Mouse (Mus musculus) forebrain, embryonic 16.5 days (tissue): Measurements from ENCODE around the gene Bcl6b. TPM values are rescaled to one million over a fixed set of nuclear protein-coding genes. Genes with fewer than 3 reads are reported as not detected.

Experiments
- microRNA counts: library from miRNA; unstranded; fragments of <30 nt; microRNA quantifications from one replicate; lab custom pipeline; 2016
- microRNA-seq: library from miRNA; unstranded; fragments of <30 nt; microRNA quantifications from one replicate; pipeline ENCODE4, GENCODE M21; 2017
- polyA plus RNA-seq: library from polyadenylated mRNA; unstranded; fragments of >200 nt; fragmentation: Nextera tagmentation; extraction: Ambion mirVana; gene quantifications from 2 replicates; pipeline ENCODE4 v1.2.1, GENCODE M21; 2015

Bcl6b gene
- polyA plus RNA-seq, 1 experiment from 2014 or later = 6.9 TPM

MicroRNAs encoded within 50 kb of the gene (microRNA counts, 519-probe panel; counts per million panel counts)
- microRNA mmu-miR-195 (lab: Ali Mortazavi, UCI) (not detected), microRNA mmu-miR-497 (lab: Ali Mortazavi, UCI) (2,185 counts per million, percentile 43 among the panel's probes with 10 or more counts)

Small RNA genes within 50 kb of the gene (microRNA-seq; reads per million reads assigned to microRNA genes)
- gene Mir195a (695 reads per million, percentile 75 among the genes with 10 or more reads in this experiment), gene Mir497 (not detected), gene Mir497b (not detected)

Other genes with a start within 250 kb of the Bcl6b start
- 19.0 and 24.6 TPM in 2 replicates for gene Ctdnep1, start 248.6 kb downstream of the Bcl6b start, polyA plus RNA-seq
- 166 and 167 TPM in 2 replicates for gene Elp5, start 247.3 kb downstream of the Bcl6b start, polyA plus RNA-seq
- 563 and 565 TPM in 2 replicates for gene Gabarap, start 238.7 kb downstream of the Bcl6b start, polyA plus RNA-seq
- 63.7 and 66.8 TPM in 2 replicates for gene Phf23, start 234.0 kb downstream of the Bcl6b start, polyA plus RNA-seq
- 34.6 and 34.7 TPM in 2 replicates for gene Dvl2, start 229.2 kb downstream of the Bcl6b start, polyA plus RNA-seq
- gene Acadvl, start 214.4 kb downstream of the Bcl6b start, polyA plus RNA-seq = 60.2 and 60.6 TPM in 2 replicates
- gene Dlg4, start 212.9 kb downstream of the Bcl6b start, polyA plus RNA-seq = 25.6 and 32.7 TPM in 2 replicates
- 1.5 and 2.0 TPM in 2 replicates for gene Asgr1, start 175.7 kb downstream of the Bcl6b start, polyA plus RNA-seq
- gene Asgr2, start 137.2 kb downstream of the Bcl6b start, polyA plus RNA-seq = not detected in 2 replicates
- 0.76 and 1.3 TPM in 2 replicates for gene Mgl2, start 99.5 kb downstream of the Bcl6b start, polyA plus RNA-seq
- gene Clec10a, start 73.6 kb downstream of the Bcl6b start, polyA plus RNA-seq = 0.68 and 0.80 TPM in 2 replicates
- 3.1 and 4.8 TPM in 2 replicates for gene Slc16a11, start 17.0 kb downstream of the Bcl6b start, polyA plus RNA-seq
- 13.2 and 14.8 TPM in 2 replicates for gene Slc16a13, start 8.7 kb downstream of the Bcl6b start, polyA plus RNA-seq
- 174 and 180 TPM in 2 replicates for gene 0610010K14Rik, start 8.1 kb upstream of the Bcl6b start, polyA plus RNA-seq
- gene Gm21988, start 10.0 kb upstream of the Bcl6b start, polyA plus RNA-seq = 13.2 and 14.6 TPM in 2 replicates
- gene Rnasek, start 10.0 kb upstream of the Bcl6b start, polyA plus RNA-seq = 287 and 291 TPM in 2 replicates
- 0.42 and 0.82 TPM in 2 replicates for gene Alox12, start 25.6 kb upstream of the Bcl6b start, polyA plus RNA-seq
- gene Alox12e, start 92.8 kb upstream of the Bcl6b start, polyA plus RNA-seq = not detected in 2 replicates
- not detected in 2 replicates for gene Alox15, start 122.2 kb upstream of the Bcl6b start, polyA plus RNA-seq
- gene Pelp1, start 180.2 kb upstream of the Bcl6b start, polyA plus RNA-seq = 35.6 and 38.5 TPM in 2 replicates
- gene Arrb2, start 202.8 kb upstream of the Bcl6b start, polyA plus RNA-seq = 36.0 and 51.2 TPM in 2 replicates
- gene Med11, start 222.1 kb upstream of the Bcl6b start, polyA plus RNA-seq = 39.8 and 46.0 TPM in 2 replicates
- gene Zmynd15, start 229.6 kb upstream of the Bcl6b start, polyA plus RNA-seq = 0.46 and 0.90 TPM in 2 replicates
- gene Cxcl16, start 230.2 kb upstream of the Bcl6b start, polyA plus RNA-seq = 1.7 and 2.0 TPM in 2 replicates